Mouse (Mus musculus) ES-Bruce4 (cell line): ENCODE results near the gene Psme2. TPM values are rescaled to one million over a fixed set of nuclear protein-coding genes. Genes with fewer than 3 reads are reported as not detected.

Experiments used
- H3K27ac ChIP-seq: 2 replicates; pipeline ENCODE4 v1.5.1; 2012; ENCODE audit warnings: low read length, inconsistent platforms; ENCODE audit not compliant: insufficient read depth
- H3K27me3 ChIP-seq: 2 replicates; pipeline ENCODE4 v1.6.1; 2012; ENCODE audit warnings: mild to moderate bottlenecking, low read length, inconsistent platforms; ENCODE audit not compliant: control insufficient read depth, poor library complexity, insufficient read depth, severe bottlenecking
- H3K36me3 ChIP-seq: 2 replicates; pipeline ENCODE4 v1.6.1; 2012; ENCODE audit warnings: inconsistent platforms, mild to moderate bottlenecking, low read length, moderate library complexity; ENCODE audit not compliant: control insufficient read depth, poor library complexity, insufficient read depth, severe bottlenecking
- H3K4me1 ChIP-seq: one replicate; pipeline ENCODE4 v1.8.1; 2011; ENCODE audit warnings: low read length; ENCODE audit not compliant: control insufficient read depth, insufficient read depth
- H3K4me3 ChIP-seq: 2 replicates; pipeline ENCODE4 v1.5.1; 2011; ENCODE audit warnings: low read depth, mild to moderate bottlenecking, low read length
- H3K9ac ChIP-seq: 2 replicates; pipeline ENCODE4 v1.6.1; 2012; ENCODE audit warnings: low read depth, mild to moderate bottlenecking, inconsistent platforms; ENCODE audit not compliant: poor library complexity, severe bottlenecking
- H3K9me3 ChIP-seq: replicated peaks from 2 replicates; pipeline ENCODE4 v1.6.1; 2012; ENCODE audit warnings: mild to moderate bottlenecking, low read length, inconsistent platforms; ENCODE audit not compliant: control insufficient read depth, poor library complexity, insufficient read depth, severe bottlenecking
- CTCF ChIP-seq: IDR thresholded peaks from one replicate; pipeline ENCODE4 v1.8.1; 2011; ENCODE audit warnings: low read depth, low read length
- EP300 ChIP-seq: IDR thresholded peaks from 2 replicates; pipeline ENCODE4 v1.6.1; 2011; ENCODE audit warnings: low read depth, low read length; ENCODE audit not compliant: insufficient read depth
- POLR2A ChIP-seq: IDR thresholded peaks from one replicate; pipeline ENCODE4 v1.8.1; 2011; ENCODE audit warnings: low read length; ENCODE audit not compliant: insufficient read depth
- polyA plus RNA-seq: library from polyadenylated mRNA; stranded (reverse); fragments of >200 nt; gene quantifications from 2 replicates; pipeline ENCODE4 v1.2.4, GENCODE M21; 2011; ENCODE audit warnings: low read depth; ENCODE audit not compliant: missing spikeins, insufficient read depth, insufficient read length

Gene Psme2
- polyA plus RNA-seq, 1 experiment, result 195 TPM

DNA sequence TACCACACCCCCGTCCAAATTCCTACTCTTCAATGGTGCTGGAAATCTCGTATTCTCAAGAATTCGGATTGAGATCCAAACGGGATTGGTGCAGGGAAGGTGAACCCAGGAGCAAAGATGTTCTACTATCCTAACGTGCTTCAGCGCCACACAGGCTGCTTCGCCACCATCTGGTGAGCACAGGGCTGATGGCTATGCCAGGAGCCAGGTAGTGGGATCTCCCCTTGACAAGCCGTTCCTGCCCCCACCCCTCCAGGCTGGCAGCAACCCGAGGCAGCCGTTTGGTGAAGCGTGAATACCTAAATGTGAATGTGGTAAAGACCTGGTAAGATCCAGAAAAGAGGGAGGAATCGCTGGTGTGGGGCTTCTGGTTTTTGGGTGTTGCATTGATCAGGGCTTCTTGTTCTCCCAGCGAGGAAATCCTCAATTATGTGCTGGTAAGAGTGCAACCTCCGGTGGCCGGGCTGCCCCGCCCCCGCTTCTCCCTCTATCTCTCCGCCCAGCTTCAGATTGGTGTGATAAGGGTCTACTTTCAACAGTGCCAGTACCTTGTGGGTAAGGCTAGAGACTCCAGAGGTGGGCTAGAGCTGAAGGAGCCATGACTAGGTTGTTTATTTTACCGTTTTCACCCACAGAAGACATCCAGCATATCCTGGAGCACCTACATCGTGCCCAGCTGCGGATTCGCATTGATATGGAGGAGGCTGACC lies 27.7 kb upstream of the Psme2 start:
- H3K4me1 ChIP-seq, result peaks cover 5% of the 10 kb centered on the region
- H3K9ac ChIP-seq, result peak overlapping the region; percentile 52
- no peaks in the 10 kb centered on the region for H3K36me3 ChIP-seq
- H3K4me3 ChIP-seq, result peak overlapping the region; percentile 28
- TF ChIP-seq EP300 (no peak), POLR2A (no peak), CTCF (no peak)
- H3K9me3 ChIP-seq, result no peaks in the 10 kb centered on the region
- no peak overlapping the region for H3K27ac ChIP-seq
- H3K27me3 ChIP-seq, result no peaks in the 10 kb centered on the region

- Histone ChIP-seq H3K9me3 (no peaks in the 10 kb centered on the region), H3K4me1 (peaks cover 3% of the 10 kb centered on the region), H3K4me3 (peak within 1 kb of the TSS; percentile 28), H3K27me3 (no peaks in the 10 kb centered on the region), H3K36me3 (no peaks in the 10 kb centered on the region), H3K9ac (peak within 1 kb of the TSS; percentile 52), H3K27ac (peak within 1 kb of the TSS; percentile 67)
- TF ChIP-seq POLR2A, result no peak
- peak; percentile 33 for TF ChIP-seq CTCF
These were observed 26.9 kb upstream of the Psme2 start, which contains the start of gene Rec8 for GRCm38 (mm10) chr14:55617822-55618221. Gene Rec8 (plus strand): TSS chr14:55618037.

DNA sequence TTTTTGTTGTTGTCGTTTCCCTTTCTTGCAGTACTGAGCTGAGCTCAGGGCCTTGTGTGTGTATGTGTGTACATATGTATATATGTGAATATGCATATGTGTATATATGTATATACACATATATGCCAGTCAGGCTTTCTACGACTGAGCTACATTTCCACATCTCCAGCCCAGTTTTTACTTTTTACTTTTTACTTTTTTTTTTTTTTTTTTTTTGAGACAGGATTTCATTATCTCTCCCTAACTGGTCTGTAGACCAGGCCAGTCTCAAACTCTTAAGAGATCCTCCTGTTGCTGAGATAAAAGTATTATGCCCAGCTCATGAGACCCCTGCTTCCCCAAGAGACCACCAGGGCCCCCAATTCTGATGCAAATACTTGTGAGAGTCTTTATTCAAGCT lies 25.9 kb upstream of the Psme2 start:
- H3K27ac ChIP-seq, result peak overlapping the region; percentile 67
- H3K9me3 ChIP-seq, result no peaks in the 10 kb centered on the region
- no peak overlapping the region for H3K9ac ChIP-seq
- no peak for TF ChIP-seq CTCF
- no peak for TF ChIP-seq POLR2A
- TF ChIP-seq EP300, result no peak
- H3K27me3 ChIP-seq, result no peaks in the 10 kb centered on the region
- H3K4me1 ChIP-seq, result no peaks in the 10 kb centered on the region
- no peaks in the 10 kb centered on the region for H3K36me3 ChIP-seq
- H3K4me3 ChIP-seq, result no peak overlapping the region

DNA sequence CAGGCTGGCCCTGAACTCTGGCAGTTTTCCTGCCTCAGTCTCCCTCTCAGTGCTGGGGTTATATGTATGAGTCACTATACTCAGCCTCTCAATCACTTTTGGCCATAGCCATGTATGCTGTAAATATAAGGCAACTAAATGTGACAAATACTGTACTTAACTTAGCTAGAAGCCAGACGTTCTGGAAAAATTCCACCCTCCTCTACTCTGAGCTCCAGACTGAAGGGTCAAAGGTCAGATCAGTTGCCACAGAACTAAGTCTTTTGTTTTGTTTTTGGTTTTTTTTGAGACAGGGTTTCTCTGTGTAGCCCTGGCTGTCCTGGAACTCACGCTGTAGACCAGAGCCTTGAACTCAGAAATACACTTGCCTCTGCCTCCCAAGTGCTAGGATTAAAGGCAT lies 25.0 kb upstream of the Psme2 start:
- no peaks in the 10 kb centered on the region for H3K36me3 ChIP-seq
- H3K4me1 ChIP-seq, result no peaks in the 10 kb centered on the region
- no peak overlapping the region for H3K9ac ChIP-seq
- H3K9me3 ChIP-seq, result no peaks in the 10 kb centered on the region
- no peak overlapping the region for H3K27ac ChIP-seq
- no peaks in the 10 kb centered on the region for H3K27me3 ChIP-seq
- TF ChIP-seq CTCF (no peak), POLR2A (no peak), EP300 (no peak)
- H3K4me3 ChIP-seq, result no peak overlapping the region

DNA sequence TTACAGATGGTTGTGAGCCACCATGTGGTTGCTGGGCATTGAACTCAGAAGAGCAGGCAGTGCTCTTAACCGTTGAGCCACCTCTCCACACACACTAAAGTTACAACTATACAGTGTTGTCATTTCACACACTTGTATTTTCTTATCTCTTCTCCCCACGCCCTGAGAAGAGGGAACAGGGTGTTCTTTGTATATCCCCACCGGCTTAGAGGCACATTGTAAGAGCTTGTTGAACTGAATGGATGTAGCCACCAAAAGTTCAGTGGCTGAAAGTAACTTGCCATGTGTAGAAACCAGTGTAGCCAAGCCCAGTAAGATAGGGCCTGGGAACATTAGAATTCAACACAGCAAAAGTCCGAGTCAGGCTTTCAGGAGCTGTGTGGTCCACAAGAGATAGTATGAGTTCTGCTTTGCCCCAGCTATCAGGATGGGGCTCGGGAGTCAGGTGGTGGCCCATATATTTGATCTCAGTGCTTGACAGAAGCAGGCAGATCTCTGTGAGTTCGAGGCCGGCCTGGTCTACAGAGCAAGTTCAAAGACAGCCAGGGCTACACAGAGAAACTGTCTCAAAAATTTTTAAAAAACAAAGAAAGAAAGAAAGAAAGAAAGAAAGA lies 23.8 kb upstream of the Psme2 start:
- Histone ChIP-seq H3K27me3 (no peaks in the 10 kb centered on the region), H3K4me1 (no peaks in the 10 kb centered on the region)
- TF ChIP-seq EP300, result no peak
- TF ChIP-seq CTCF, result no peak
- no peak for TF ChIP-seq POLR2A

GRCm38 (mm10) chr14:55613346-55613745 lies 22.4 kb upstream of the Psme2 start:
- Histone ChIP-seq H3K9ac (no peak overlapping the region), H3K4me1 (no peaks in the 10 kb centered on the region), H3K4me3 (no peak overlapping the region), H3K27ac (no peak overlapping the region), H3K27me3 (no peaks in the 10 kb centered on the region), H3K36me3 (peaks cover 13% of the 10 kb centered on the region), H3K9me3 (no peaks in the 10 kb centered on the region)
- TF ChIP-seq POLR2A (no peak), EP300 (no peak), CTCF (no peak)

More for the DNA sequence above, 23.8 kb upstream of the Psme2 start:
- Histone ChIP-seq H3K4me3 (no peak overlapping the region), H3K27ac (no peak overlapping the region), H3K36me3 (no peaks in the 10 kb centered on the region), H3K9me3 (no peaks in the 10 kb centered on the region), H3K9ac (no peak overlapping the region)
